Mouse (Mus musculus): ENCODE data around the gene Ndufb10.

Gene Ndufb10

DNA sequence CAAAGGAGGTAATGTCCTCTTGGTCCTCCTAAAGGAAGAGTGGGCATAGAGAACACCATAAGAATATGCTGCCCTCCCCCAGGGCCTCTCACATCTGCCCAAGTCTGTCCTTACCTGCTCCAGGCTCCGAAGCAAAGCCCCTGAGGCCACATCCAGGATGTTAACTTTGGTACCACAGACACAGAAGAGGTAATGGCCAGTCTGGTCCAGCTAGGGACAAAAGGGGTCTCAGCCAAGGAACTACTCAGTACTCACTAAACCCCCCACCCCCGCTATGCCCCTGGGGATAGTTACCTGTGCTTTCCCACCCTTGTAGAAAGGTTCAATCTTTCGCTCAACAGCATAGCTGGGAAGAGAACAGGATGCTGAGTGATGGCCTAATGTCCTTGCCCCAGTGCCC, 18.5 kb downstream of the Ndufb10 start:
- DNase-seq: peak; percentile 92

DNA sequence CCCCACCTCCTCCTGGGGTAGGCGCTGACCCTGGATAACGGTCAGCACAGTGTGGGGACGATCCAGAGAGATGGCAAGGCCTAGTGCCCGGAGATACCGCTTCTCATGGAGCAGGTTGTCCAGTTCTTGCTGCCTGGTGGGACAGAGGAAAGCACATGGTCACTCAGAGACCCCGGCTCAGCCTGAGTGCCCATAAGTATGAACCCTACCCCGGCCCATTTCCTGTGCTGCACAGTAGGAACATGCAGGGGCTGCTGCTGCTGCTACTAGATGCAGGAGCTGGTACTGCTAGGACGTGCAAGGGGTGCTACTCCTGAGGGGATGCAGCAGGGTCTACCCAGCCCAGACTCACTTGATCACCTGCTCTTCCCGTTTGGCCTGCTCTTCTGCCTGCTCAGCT, 23.0 kb downstream of the Ndufb10 start:
- peak; percentile 91 for DNase-seq

DNA sequence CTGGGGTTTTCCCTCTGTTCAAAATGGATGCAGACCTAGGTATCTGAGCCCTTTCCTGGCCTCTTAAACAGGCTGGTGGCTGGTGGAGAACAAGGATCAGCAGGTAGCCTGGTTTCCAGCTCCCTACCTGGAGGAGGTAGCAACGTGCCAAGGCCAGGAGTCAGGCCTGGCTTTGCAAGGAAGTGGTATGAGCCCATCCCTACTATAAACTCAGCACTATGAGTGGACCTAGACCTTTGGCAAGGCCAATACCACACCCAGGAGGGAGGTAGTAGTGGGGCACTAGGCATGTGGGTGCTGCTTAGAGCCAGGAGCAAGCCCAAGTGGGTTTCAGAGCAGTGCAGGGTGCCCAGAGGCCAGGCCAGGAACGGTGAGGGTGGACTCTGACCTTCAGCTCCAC, 24.8 kb downstream of the Ndufb10 start:
- DNase-seq: peak; percentile 81

DNA sequence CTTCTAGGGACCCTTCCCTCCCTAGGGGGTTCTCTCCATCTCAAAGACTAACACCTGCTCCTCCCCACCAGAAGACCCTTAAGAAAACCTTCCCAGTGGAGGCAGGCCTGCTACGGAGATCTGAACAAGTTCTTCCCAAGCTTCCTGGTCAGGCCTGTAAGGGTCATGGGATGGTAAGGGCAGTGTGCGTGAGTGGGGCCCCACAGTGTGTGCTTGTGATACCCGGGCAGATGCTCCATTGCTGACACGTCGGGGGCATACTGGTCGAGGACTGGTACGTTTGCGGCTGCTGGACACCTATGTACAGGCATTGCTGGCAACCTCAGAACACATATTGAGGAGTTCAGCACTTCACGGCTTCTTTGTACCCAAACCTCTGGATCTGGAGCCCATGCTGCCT, 25.6 kb downstream of the Ndufb10 start:
- peak; percentile 90 for DNase-seq

DNA sequence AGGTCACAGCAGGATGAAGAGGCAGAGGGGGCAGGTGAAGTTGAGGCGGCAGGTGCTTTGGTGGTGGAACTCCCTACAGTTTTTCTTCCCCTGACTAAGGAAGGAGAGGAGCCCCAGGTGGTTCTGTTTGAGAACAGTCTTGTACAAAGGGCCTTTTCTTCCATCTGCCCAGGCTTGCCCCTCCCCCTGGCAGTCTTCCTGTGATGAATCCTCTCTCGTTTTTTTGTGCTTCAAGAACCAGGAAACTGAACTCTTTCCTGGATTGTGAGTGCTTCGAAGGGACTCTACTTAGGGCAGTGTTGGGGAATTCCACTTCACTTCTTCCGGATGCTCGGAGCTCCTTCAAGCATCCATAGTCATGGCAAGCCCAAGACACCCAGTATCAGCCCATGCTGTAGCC, 26.3 kb downstream of the Ndufb10 start:
- peak; percentile 89 for DNase-seq

DNA sequence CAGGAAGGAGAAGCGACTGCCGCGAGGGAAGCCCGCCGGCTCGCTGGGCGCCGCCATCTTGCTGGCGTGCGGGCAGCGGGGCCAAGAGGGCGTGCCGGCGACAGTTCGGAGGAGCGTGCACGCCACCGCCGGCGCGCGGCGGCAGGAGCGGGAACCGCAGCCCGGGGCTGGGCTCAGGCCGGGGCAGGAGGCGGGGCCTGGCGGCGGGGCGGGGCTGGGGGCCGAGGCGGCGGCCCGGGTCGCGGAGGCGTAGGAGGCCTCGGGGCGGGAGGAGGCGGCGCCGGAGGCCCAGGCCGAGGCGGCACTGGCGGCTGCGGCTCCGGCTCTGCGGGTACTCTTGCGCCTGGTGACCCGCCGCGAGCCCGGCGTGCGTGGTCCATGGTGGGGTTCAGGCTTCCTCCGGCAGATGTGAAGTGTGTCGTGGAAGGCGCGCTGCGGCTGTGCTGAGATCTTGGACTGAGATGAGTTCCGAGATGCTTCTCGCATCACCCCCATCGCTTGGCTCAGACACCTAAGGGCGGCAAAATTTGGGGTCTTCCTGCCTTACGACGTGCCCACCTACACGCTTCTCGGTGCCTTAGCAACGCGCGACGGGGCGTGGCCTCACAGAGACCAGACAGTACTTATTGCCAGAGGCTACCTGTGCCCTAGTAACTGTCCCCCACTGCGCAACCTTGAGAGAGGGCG, 28.1 kb downstream of the Ndufb10 start, which contains the start of the genes Gfer and Noxo1:
Gene Gfer (minus strand): TSS at position 146 of the 687 bp plus-strand sequence.
Gene Noxo1 (plus strand): TSS at position 224 of the 687 bp plus-strand sequence.
- DNase-seq: peak; percentile 99

DNA sequence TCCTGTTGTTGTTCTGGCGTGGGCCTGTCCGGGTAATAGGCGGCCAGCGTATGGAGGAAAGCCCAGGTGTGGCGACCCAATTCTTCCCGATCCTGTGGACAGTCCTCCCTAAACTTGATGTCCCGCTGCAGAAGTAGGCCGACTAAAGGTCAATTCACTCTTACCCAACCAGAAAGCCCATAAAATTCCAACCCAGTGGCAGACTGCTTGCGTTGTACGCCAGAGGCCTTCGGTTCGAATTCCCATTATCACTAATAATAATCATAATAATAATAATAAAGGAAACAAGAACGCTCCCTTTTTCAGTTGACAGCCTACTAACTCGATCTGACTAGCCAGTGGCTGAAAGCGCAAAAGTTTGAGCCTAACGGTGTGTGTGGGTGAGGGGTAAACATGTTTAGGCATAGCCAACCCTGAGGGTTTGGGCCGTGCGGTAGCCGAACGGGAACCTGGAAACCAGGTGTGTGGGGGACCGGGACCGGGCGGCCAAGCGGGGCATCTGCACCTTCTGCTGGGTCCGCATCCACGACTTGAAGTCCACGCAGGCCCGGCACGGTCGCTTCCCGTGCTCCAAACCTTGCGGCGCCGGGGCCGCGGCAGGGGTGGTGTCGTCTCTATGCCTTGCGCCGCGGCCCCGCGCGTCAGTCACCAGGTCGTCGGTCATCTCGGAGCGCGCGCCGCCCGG, 28.8 kb downstream of the Ndufb10 start:
- DNase-seq: no peak

DNA sequence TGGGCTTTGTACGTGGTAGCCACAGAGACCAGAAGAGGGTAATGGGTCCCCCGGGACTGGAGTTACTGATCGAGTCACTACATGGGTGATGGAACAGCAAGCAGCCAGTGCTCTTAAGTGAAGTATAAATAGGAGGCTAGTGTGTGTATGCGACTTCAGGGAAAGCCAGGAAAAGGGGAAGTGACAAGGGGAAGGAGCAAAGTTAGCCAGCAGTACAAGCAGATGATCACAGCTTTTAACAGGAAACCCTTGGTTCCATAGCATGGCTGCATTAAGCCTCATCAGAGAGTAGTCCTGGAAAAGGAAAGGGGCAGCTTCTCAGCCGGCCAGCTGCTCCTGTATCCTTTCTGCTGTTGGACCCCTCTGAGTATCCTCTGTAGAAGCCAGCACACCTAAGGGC, 31.9 kb downstream of the Ndufb10 start:
- DNase-seq: peak; percentile 87

DNA sequence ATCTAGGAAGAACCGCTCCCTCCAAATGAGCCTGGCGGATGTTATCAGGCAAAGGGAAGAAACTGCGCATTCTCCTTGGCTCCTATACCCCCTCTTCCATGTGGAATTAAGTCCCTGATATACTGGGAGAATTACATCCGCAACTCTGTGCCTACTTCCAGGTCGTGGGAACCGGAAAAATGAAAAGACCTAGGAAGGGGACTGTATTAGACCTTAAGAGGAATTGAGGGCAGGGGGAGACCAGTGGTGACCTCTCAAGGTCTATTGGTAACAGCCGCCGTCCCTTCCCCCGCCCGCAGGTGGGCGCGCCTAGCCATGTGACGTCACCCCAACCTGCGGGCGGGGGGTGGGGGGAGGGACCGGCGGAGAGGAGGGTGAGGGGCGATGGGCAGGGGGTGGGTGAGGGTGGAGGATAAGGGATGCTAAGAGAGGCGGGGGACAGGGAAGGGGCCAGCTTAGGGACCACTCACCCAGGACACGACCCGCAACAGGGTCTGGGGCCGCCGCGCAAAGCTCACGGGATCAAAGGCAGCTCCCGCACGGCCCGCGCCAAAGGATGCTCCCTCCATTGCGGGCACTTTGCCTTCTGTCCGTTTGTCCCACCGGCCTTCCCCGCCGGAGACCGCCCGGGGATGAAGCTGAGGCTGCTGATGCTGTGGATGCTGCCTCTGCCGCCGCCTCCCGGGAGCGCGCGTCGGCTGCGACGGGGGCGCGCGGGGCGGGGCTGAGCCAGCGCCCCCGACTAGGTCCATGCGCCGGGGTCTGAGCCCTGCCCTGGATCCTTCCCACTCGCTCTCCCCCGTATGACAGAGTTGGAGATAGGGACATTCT, 34.8 kb downstream of the Ndufb10 start, which contains the start of gene Syngr3:
Gene Syngr3 (minus strand): TSS at position 705 of the 831 bp plus-strand sequence.
- peak; percentile 87 for DNase-seq

DNA sequence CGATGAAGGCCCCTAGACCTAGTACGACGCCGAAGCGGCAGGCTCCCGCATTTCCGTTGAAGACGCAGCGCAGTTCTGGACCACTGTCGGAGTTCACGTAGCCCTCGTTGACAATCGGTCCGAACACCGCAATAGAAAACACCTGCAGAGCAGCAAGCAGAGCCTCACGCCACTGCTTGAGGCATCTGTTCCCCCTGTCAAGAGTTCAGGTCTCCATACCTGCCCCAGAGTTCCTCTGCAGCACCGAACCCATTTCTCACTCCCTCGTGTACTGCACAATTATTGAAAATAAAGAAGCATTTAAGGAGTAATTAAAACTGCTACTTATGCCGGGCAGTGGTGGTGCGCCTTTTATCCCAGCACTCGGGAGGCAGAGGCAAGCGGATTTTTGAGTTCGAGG, 36.7 kb downstream of the Ndufb10 start:
- DNase-seq: peak; percentile 79

DNA sequence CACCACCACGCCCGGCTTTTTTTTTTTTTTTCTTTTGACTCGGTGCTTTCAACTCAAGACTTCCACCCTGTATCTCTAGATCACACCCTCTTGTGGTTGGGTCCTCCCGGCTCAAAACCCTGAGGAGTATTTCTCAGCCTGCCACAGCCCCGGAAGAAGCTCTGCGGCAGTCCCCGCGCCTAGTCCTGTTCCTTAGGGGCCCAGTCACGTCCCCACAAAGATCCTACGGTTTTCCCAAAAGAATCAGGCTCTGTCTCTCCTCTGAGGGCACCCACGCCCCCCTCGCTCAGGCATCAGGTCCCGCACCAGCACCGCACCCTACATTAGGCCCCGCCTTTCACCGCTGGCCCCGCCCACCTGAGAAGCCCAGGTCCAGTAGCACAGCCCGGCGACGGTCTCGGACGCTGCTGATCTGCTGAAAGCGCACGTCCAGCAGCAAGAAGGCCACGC, 37.1 kb downstream of the Ndufb10 start:
- DNase-seq: peak; percentile 96

DNA sequence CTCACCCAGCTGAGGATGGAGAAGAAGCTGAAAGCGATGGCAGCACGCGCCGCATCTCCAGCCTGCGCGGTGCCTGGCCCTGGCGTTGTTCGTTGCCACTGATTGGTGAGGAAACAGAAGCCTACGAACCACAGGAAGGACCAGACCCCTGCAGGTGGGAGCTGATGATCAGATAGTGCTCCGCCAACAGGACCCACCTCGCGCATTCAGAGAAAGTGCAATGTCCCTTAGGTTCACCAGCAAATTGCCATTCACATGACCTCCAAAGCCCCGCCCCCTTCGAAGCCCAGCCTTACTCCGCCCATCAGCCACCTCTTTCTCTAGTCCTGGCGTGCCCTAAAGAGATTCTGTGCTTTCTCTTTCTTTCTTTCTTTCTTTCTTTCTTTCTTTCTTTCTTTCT, 37.8 kb downstream of the Ndufb10 start:
- peak; percentile 92 for DNase-seq

DNA sequence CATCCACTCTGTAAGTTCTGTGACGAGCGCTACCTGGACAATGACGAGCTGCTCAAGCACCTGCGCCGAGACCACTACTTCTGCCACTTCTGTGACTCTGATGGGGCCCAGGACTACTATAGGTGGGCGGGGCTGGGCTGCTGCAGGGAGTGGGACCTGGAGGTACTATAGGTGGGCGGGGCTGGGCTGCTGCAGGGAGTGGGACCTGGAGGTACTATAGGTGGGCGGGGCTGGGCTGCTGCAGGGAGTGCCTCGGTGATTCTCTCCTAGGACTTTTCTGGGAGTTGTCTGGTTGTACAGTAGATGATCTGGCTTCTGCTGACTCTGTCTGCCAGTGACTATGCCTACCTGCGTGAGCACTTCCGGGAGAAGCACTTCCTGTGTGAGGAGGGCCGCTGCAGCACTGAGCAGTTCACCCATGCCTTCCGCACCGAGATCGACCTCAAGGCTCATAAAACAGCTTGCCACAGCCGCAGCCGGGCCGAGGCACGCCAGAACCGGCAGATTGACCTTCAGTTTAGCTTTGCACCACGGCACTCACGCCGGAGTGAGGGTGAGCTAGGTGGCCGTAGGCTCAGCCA, 46.7 kb downstream of the Ndufb10 start:
- peak; percentile 88 for DNase-seq

DNA sequence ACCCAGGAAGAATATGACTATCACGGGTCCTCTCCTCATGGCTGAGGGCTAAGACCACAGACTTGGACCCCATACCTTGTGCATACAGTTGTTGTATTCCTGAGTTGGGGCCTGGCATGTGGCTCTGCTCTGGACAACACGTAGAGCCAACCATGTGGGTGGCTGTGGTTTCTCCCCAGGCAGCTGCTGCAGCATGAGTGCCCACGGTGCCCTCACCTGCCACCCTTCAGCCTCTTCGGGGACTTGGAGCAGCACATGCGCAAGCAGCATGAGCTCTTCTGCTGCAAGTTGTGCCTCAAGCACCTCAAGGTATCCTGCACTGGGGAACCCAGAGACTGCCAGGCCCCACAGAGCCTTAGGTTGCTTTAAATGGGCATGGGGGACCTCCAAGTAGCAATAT, 47.4 kb downstream of the Ndufb10 start:
- DNase-seq: peak; percentile 86

DNA sequence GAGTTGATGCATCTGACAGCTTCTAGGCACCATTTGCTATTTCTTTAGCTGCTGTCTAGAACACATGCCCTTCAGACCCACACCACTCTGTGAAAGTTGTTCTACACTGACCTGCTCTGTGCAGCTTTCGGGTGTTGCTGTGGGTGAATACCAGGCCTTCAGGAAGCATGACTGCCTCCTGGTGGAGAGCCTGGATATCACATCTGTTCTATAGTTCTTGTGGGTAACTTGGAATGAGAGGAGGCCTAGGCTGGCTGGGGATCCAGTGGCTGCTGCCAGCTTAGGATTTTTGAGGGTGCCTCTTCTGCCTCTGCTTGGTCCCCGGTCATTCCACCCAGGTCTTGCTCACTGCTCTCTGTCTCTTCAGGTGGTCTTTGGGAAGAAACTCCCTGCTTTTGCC, 48.1 kb downstream of the Ndufb10 start:
- peak; percentile 94 for DNase-seq

DNA sequence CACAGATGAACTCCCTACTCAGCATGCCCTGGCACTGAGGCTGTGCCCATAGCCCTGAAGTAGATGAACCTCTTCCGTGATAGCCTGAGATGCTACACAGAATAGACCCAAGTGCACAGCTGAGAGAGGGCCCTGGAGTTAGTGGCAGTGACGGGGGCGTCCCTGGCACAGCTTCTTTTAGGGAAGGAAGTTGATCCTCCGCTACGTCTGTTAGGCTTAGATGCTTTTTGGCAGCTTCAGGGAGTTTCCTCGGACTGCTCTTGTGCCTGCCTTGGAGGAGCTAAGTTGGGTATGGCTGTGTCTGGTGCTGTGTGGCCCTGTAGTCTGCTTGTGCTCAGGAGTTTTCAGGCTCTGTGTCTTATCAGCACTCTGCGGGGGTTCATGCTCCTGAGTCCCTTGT, 50.0 kb downstream of the Ndufb10 start:
- DNase-seq: peak; percentile 88

DNA sequence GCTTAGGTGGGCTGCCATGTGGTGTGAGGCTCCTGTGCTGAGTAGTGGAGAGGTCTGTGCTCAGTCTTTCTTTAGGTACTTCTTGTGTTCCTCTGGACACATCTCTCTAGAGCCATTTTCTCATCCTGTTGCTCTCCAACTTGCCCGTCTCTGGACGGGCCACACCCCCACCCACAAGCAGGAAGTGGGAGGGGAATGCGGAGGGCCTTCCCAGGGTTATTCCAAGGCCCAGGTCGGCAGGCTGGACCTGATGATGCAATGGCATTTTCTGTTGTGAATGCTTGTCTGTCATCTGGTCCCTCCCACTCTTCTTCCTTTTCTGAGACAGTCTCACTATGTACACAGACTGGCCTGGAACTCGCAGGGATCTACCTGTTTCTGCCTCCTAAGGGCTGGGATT, 52.1 kb downstream of the Ndufb10 start:
- DNase-seq: peak; percentile 98

Measured in heart, adult 11 months (tissue).